Mouse (Mus musculus) ovary, postnatal 14 days (tissue): ENCODE results near the gene Peak1.

Source experiments
- DNase-seq: peaks from one replicate; pipeline ENCODE4 v3.0.0; 2022; ENCODE audit warnings: low spot score

Peak1 gene

GRCm38 (mm10) chr9:56255676-56256432 lies 162.0 kb downstream of the Peak1 start:
- DNase-seq = no peak

GRCm38 (mm10) chr9:56244336-56244735 lies 173.5 kb downstream of the Peak1 start:
- DNase-seq = no peak

GRCm38 (mm10) chr9:56243885-56244284 lies 174.0 kb downstream of the Peak1 start:
- DNase-seq = no peak

GRCm38 (mm10) chr9:56242686-56243085 lies 175.2 kb downstream of the Peak1 start:
- DNase-seq = no peak

- DNase-seq = no peak
These were observed 176.8 kb downstream of the Peak1 start for GRCm38 (mm10) chr9:56241076-56241475.

- no peak for DNase-seq
These were observed 182.0 kb downstream of the Peak1 start for GRCm38 (mm10) chr9:56235871-56236298.

GRCm38 (mm10) chr9:56235281-56235680 lies 182.6 kb downstream of the Peak1 start:
- DNase-seq = no peak

- DNase-seq = no peak
These were observed 183.3 kb downstream of the Peak1 start for GRCm38 (mm10) chr9:56234561-56234960.

- DNase-seq = no peak
These were observed 184.6 kb downstream of the Peak1 start for GRCm38 (mm10) chr9:56233316-56233715.

GRCm38 (mm10) chr9:56230906-56231305 lies 187.0 kb downstream of the Peak1 start:
- no peak for DNase-seq

- DNase-seq = no peak
These were observed 190.2 kb downstream of the Peak1 start for GRCm38 (mm10) chr9:56227626-56228025.

GRCm38 (mm10) chr9:56223429-56224051 lies 194.3 kb downstream of the Peak1 start:
- peak; percentile 93 for DNase-seq

GRCm38 (mm10) chr9:56218860-56219259 lies 199.0 kb downstream of the Peak1 start:
- DNase-seq = no peak

- DNase-seq = no peak
These were observed 199.8 kb downstream of the Peak1 start for GRCm38 (mm10) chr9:56218043-56218442.

- DNase-seq = no peak
These were observed 200.5 kb downstream of the Peak1 start for GRCm38 (mm10) chr9:56217386-56217785.

GRCm38 (mm10) chr9:56213451-56214291 lies 204.2 kb downstream of the Peak1 start:
- peak; percentile 22 for DNase-seq

- DNase-seq = no peak
These were observed 209.1 kb downstream of the Peak1 start for GRCm38 (mm10) chr9:56208817-56209216.

GRCm38 (mm10) chr9:56207516-56207915 lies 210.4 kb downstream of the Peak1 start:
- no peak for DNase-seq

GRCm38 (mm10) chr9:56207083-56207482 lies 210.8 kb downstream of the Peak1 start:
- DNase-seq = no peak

GRCm38 (mm10) chr9:56205336-56205735 lies 212.5 kb downstream of the Peak1 start:
- no peak for DNase-seq

- DNase-seq = no peak
These were observed 213.6 kb downstream of the Peak1 start for GRCm38 (mm10) chr9:56204316-56204715.

- DNase-seq = peak; percentile 79
These were observed 217.1 kb downstream of the Peak1 start for GRCm38 (mm10) chr9:56200645-56201314.
